Mouse (Mus musculus) spleen, adult 2 months (tissue): ENCODE measurements around the gene Klhl26.

Source experiments
- CTCF ChIP-seq: fragments of 200-500 bp; IDR thresholded peaks from 2 replicates; pipeline ENCODE4 v1.5.1; 2011; ENCODE audit warnings: mild to moderate bottlenecking, inconsistent platforms; ENCODE audit not compliant: insufficient read depth, insufficient read length, insufficient replicate concordance; ENCODE audit errors: extremely low read depth
- POLR2A ChIP-seq: fragments of 200-500 bp; IDR thresholded peaks from 2 replicates; pipeline ENCODE4 v1.6.1; 2011; ENCODE audit warnings: low read depth, low read length, inconsistent platforms

- TF ChIP-seq POLR2A: no peak
- TF ChIP-seq CTCF: no peak
Measured at GRCm38 (mm10) chr8:70432991-70433536, 43.7 kb downstream of the Klhl26 start.
